Mouse (Mus musculus) gastrocnemius, postnatal 25 days (tissue): ENCODE measurements at regions not wholly inside any gene's neighbourhood (a gene's known extent, or its start where the extent isn't known, plus 50 kb on each side); places are given as distances from the start of the nearest gene placed in this dataset.

Source experiments
- DNase-seq: peaks from one replicate; pipeline ENCODE4 v3.0.0; 2022

DNA sequence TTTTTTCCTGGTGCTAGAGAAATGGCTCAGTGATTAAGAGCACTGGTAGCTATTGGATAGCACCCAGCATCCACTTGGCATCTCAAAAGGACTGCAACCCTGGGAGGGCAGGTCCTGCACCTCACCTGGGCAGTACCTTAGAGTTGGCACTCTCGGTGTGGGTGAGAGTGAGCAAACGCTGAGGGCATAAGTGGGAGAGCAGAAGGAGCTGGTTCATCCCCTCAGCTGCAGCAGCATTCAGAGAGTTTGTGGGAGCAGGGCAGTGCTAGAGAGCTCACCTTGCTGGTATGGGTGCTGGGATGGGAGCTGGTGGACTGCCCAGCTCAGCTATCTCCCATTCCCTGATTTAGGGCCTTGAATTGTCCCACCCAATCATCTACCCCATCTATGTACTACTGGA is 227.1 kb upstream of the Zic4 start:
- no peak for DNase-seq

DNA sequence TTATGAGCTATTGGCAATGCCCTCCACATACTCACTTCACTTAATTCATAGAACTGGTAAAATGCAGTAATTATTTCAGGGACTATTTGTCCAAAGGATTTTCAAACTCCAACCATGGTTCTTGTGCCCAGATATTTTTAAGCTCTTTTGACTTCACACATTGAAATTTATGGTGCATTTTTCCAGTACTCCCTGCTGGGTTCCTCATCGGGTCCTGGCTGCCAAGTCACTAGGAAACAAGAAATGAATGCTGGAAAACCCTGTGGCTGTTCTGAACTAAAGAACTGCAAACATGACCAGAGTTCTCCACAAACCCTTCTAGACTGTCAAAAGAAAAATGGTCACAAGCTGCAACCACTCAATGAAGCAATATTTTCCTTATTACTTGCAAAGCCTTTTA is 221.6 kb upstream of the Zic4 start:
- DNase-seq = no peak

DNA sequence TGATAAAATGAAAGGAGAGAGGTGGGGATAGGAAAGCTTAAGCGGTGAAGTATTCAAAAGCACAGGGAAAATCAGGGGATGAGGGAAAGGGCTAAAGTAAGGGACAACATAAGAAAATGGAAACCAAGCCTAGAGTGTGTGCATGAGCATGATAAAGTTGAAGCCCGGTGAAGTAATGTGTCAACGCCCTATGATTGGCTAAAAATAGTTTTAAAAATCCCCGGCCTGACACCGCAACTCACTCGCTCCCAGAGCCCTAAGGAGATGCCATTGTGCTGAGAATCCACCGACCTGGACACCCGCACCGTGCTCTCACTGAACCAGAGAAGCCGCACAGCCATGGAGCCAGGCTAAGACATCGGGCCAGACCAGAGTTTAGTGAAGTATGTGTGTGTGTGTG is 210.3 kb upstream of the Zic4 start:
- no peak for DNase-seq

DNA sequence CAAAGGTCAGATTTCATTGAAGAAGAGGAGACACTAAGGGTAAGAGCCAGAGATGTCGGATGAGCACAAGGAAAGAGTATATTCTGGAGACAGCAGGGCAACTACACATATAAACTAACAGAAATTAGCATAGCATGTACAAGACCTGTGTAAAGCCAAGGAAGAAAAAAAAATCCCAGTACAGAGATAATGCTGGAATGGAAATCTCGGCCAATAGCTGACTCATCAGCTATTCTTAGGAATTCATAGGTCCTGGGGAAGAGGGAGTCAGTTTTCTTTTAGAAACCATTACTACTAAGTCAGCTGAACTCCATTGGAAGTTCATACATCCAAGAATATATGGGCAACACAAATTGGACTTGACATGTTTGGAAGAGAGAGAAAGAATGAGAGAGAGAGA is 202.9 kb upstream of the Zic4 start:
- DNase-seq = no peak

DNA sequence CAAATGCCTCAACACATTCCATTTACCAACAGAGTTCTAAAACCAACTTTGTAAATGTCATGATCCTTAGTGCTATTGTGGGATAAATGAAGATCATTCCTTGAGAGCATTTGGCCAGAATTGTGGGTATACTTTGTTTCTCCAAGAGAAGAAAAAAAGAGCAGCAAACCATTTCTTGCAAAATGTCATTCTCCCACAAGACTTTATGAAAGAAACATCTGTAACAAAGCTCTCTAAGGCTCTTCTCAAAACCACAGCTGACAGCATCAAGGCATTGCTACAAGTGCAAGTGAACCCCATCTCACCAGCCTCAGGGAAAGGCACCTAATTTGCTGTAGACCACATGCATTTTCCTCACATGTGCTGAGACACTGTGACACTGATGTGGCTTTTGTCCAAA is 194.3 kb upstream of the Zic4 start:
- DNase-seq = no peak

DNA sequence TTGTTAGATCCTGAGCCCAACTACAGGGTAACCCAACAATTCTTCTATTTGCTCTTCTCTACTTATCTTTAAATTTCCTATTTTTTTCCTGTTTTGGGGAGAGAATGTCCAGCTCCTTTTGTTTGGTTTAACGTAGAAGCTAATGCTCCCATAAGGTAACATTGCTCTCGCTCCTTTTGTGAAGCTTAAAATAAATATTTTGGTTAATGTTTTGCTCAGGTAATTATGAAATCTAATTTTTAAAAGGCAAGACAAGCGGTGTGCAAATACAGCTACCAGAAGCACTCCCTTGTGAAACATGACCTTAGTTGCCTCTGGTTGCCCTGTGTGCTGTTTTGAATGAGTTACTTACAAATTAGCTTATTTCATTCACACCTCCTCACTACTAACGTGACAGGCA is 169.0 kb upstream of the Zic4 start:
- no peak for DNase-seq

DNA sequence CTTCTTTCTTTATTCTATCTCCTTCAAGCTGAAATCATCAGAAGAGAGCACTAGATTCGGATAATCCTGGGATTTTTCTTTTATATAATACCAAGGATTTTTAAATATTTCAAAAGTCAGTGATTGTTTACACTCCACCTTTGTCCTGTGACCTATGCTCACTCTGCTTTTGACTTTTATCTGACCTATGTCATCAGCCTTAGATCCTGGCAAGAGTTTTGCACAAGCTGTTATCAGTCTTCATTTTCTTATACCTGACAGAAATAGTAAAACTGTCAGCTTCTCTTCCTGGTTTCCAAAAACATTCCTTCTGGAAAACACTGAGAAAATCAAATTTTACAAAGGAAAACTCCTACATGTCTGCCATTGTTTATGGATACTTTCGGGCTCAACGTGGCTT is 168.3 kb upstream of the Zic4 start:
- DNase-seq = no peak

DNA sequence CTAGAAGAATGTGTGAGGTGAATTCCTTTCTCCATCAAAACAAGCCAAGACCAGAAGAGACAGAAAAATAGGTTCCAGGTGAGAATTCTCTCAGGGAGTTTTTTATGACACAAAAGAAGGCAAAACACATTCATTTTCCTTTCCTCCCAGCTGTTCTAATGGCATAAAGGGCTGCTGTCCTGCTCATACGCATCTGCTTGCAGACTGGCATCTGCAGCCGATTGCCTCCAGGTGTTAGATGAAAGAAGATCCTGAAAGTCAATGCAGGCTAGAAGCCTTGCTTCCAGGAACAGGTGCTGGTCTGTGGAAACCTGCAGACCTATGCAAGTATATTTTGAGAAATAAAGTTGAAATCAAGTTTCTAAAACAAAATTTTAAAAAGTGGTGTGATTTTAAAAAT is 154.9 kb upstream of the Zic4 start:
- DNase-seq = no peak

DNA sequence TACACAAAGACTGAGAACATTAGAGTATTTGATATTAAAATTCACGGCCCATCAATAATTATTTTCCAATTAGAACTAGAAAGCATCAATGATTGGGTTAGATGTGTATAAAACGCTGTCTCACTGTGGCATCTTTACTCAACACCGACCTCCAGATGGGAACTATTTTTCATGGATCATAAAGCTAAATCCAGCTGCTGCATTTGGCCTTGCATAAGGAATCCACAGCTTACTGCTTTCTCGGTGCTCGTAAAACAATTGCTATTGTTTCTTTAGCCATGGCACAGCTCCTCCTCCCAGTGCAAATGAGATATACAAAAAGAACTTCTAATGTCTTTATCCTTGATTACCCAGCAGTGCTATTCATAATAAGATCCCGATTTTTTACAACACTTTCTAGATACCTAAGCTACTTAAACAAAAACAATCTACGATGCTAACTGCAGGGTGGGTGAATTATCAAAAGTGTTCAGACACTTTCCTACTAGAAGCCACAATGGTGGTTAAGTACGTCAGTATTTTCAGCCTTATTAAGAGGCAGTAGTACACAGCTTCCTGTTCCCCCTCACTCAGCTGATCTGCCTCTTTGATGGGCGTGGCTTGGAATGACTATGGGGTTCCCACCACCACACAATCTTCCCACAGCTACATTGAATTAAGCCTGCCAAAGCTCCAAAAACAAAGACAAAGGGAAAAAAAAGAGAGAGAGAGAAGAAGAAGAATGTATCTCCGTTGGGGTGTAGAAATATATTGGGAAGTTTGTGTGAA is 134.4 kb upstream of the Zic4 start:
- no peak for DNase-seq

DNA sequence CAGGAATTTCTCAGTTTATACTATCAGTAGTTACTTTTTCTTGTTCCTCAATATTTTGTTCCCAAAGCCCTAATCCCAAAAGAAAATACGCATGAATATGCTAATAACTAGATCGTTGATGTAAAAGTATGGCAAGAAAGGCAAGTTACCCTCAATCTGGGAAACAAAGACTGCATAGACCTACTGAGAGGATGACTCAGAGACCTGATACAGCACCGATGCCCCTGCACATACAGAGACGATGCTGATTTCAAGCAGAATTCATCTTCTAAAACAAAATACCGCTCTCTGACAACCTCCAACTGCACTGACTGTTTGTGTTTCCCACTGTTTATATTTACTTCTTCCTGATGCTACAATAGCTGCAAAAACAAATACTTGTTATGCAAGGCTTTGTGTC is 133.7 kb upstream of the Zic4 start:
- no peak for DNase-seq

DNA sequence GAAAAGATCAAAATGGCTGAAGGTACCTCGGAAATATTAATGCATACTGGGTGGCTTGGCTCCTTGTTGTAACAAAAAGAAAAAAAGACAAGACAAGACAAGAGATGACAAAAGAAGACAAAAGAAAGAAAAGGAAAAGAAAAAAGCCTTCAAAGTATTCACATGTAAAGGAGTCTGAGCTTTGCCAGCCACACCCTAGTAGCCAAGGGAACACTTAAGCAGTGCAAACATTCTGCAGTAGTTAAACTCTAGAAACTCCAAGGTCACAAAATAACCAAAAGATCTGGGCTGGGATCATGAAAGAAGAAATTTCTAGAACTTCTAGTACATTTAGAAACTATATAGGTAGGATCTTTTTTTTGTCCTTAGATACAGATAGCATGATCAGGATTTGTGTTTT is 108.3 kb upstream of the Zic4 start:
- DNase-seq = no peak

DNA sequence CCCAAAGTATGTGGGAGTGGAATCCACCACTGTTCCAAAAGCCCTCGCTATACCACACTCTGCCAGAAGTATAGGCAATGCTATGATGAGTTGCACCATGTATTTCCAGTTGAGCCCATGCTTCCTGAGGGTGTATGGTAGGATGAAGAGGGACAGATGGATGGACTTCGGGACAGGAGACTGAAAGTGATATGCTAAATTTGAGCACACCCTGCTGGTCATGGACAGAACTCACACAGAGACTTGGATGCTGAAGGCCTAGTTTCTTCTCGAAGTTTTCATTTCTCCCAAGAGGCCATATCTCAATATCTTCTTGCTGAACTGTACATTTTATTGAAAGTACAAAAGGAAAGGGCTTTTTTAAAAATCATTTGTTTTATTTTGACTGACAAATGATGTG is 70.9 kb upstream of the Zic4 start:
- no peak for DNase-seq
